Mouse (Mus musculus) embryo, embryonic 10 days (tissue): ENCODE measurements around the gene Impdh1.
"Not testable (repeated sequence)": the region's sequence is repeated elsewhere in the genome, so short reads cannot be mapped to it uniquely, and the experiment has no call there.

Experiments used
- DNase-seq: peaks from one replicate; pipeline ENCODE4 v3.0.0-alpha.2; 2015; ENCODE audit warnings: low spot score

Gene Impdh1

DNA sequence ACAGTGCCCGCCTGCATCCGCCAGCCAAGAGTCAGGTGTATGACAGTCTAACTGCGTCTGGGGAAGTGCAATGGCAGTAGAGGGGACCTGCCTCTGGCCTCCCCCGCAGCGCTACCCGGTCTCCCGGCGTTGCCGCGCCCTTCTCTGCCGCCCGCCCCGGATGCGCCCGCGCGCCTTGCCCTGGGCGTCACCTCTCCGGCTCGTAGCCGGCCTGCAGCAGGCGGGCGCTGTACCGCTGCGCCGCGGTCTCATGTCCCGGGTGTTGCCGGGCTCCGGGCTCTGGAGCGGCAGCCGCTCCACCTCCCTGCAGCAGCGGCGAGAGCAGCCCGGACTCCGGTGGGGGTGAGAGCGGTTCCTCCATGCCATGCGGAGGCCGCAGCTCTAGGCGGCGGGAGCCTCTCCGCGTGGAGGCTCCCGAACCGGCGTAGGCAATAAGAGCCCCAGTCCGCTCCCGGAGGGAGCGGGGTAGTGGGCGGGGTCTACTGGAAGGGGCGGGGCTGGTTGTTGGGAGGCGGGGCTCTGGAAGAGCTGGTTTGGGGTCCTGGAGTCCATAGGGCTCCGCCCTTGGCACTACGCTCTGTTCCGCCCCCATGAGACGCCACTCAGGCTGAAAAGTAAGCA lies at the start of gene Impdh1:
Impdh1 (minus strand) TSS at position 484 of the 621 bp plus-strand sequence.
- peak; percentile 74 for DNase-seq

DNA sequence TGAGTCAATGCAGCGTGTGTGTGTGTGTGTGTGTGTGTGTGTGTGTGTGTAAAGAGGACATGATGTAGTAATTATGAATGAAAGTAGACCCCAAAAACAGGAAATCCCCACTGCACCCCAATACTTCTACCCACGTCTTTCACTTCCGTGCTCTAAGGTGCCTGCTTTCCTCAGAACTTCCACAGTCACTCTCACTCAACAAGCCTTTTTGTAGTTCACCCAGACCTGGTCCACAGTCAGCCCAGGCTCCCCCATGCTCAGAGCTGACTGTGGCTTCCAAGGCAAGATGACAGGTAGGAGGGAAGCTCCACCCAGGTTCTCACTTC lies 48.3 kb upstream of the Impdh1 start:
- DNase-seq: no peak

DNA sequence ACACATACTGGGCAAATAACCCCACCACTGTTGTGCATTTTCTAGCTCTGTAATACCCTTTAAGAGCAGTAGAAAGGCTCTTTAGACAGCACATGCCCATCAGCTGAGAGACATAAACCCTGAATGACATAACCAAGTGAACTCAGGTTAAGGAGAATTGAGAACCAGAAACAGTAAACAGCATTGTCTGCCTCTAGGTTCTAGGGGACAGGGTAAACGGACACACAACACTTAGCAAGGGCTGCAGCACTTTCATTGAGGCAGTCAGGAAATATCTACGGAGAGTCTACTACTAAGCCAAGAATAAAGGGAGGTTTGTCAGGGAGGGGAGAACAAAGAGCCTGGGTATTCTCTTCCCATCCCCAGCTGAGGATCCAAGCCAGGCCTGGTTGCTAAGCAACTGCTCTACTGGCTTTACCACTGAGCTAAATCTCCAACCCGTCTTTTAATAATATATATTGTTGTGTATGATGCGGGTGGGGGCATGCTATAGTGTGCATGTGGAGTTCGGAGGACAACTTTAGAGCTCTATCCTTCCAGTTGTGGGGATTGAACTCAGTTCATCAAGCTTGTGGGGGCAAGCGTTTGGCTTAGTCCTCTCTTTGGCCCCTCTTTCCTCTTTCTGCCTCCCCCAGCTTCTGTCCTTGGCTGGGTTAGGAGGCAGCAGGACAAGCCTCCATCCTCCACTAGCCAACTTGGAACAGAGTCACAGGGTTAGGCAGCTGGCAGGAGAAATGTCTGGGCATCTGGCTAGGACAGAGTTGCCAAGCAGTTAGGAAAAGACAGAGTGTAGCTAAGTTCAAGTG lies 47.7 kb upstream of the Impdh1 start:
- DNase-seq: no peak

GRCm38 (mm10) chr6:29261831-29262230 lies 45.7 kb upstream of the Impdh1 start:
- DNase-seq: no peak

- no peak for DNase-seq
Measured at GRCm38 (mm10) chr6:29259418-29259817, 43.3 kb upstream of the Impdh1 start.

DNA sequence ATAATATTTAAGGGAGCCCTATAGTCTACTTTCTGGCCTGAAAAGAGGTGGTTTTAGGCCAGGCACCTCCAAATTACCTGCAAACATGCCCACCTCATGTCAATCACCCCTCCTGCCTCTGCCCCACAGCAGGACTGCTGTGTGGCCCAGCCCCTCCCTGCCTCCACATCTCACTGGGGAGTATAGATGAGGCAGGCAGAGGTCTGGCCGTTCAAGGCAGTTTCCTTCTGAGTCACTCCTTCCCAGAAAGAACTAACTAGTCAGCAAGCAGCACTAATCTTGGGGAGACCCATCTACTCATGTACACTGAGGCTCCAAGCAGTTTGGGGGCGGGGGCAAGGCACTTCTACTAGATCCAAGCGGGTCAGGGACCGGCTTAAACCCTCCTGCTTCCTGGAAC lies 30.9 kb upstream of the Impdh1 start:
- DNase-seq: no peak

GRCm38 (mm10) chr6:29246585-29246984 lies 30.4 kb upstream of the Impdh1 start:
- DNase-seq: no peak

DNA sequence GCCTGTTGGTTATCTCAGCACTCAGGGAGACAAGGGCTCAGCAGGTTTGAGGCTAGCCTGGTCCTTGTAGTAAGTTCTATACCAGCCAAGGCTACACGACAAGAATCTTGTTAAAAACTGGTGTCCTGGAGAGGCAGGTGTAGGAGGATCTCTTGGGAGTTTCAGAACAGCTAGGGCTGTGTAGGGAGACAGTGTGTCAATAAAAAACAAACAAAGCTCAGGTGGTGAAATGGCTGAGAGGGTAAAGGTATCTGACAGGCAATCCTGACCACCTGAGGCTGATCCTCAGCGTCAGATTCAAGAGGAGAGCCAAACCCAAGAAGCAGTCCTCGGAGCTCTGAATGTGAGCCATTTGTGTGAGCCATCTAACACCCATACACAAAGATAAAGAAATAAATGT lies 30.0 kb upstream of the Impdh1 start:
- DNase-seq: no peak

DNA sequence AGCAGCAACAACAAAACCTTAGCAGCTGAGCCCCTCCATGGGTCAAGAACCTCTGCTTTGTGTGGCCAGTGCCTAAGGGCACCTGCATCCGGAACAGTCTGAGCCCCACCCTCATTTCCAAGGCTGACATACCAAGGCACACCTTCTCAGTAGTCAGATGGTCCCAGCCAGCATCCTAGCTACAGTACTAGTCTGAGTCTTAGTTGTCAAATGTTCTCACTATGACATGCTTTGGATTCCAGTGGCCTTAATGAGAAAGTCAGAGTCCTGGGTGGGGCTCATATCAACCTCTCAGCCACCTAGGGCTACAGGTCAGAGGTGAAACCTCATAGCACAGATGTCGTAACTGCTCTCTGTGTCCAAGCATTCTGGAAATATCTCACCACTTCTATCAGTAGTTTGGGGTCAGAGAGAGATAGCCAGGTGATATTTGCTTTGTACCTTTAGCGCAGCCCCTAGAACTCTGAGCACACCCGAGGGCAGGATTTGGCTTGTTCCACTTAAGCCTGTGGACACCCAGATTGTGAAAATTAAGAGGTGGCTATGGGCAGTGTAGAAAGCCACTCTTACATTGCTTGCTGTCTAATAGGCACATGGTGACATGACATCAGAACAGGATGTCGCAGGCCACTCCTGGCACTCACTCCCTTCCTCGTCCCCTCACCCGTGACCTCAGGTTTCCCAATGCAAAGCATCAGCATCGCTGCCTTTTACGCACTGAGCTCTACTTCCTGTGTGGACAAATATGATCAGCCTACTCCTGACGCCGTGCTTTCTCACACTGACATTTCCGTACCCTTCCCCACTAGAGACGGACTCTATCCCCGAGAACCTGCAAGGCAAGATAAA lies 29.3 kb upstream of the Impdh1 start:
- DNase-seq: peak; percentile 13

DNA sequence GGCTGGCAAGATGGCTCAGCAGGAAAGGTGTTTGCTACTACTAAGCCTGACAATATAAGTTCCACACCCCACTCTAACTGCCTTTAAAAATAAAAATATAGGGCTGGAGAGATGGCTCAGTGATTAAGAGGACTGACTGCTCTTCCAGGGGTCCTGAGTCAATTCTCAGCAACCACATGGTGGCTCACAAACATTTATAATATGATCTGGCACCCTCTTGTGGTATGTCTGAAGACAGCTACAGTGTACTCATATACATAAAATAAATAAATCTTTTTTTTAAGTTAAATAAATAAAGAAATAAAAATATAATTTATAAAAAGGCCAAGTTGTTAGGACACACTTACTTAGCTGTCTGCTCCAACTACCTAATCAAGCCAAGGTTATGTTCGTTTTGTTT lies 26.1 kb upstream of the Impdh1 start:
- no peak for DNase-seq

GRCm38 (mm10) chr6:29241697-29242096 lies 25.5 kb upstream of the Impdh1 start:
- DNase-seq: no peak

DNA sequence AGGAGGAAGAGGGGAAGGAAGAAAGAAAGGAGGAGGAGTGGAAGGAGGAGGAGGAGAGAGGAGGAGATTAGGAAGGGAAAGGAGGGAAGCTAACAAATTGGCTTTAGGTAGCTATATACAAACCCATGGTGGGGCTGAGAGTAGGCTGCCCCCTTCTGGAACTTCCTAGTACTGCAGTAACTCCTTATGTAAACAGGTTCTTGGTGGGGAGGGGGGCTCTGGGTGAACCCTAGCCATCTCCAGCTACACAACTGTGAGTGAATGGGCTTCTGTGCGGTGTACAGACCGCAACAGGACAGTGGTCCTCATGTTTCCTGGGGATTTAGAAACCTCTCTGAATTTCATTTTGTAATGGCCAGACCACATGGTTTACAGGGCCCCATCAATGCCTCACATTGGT lies 24.6 kb upstream of the Impdh1 start:
- DNase-seq: peak; percentile 57

- peak; percentile 52 for DNase-seq
Measured at GRCm38 (mm10) chr6:29234272-29234671, 18.1 kb upstream of the Impdh1 start.

DNA sequence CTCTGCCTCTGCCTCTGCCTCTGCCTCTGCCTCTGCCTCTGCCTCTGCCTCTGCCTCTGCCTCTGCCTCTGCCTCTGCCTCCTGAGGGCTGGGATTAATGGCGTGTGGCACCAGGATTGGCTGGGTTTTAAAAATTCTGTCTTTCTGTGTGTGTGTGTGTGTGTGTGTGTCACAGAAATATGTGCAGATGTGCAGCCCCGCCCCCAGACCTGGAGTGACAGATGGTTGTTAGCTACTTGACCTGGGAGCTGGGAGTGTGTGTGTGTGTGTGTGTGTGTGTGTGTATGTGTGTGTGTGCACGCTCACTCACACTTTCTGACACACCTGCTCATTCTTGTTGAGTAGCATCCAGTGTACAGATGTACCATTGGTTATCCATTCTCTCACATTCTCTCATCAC lies 17.5 kb upstream of the Impdh1 start:
- no peak for DNase-seq

DNA sequence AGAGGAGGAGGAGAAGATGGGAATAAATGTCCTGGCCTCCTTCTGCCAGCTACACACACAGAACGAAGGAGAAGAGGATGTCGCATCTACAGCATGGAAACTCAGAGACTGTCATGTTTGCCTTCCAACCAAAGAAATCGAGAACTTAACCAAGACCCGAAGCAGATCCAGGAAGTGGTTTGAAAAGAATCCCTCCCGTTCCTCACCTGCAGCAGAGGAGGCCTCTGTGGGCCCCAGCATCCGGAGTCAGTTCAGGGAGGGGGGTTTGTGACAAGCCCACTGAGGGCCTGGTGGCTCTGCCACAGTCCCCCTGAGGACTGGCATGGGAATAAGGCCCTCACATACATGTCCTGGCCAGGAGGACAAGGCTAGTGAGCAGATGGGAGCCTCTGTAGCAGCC lies 16.2 kb upstream of the Impdh1 start:
- DNase-seq: no peak

- no peak for DNase-seq
Measured at GRCm38 (mm10) chr6:29231799-29232198, 15.6 kb upstream of the Impdh1 start.

DNA sequence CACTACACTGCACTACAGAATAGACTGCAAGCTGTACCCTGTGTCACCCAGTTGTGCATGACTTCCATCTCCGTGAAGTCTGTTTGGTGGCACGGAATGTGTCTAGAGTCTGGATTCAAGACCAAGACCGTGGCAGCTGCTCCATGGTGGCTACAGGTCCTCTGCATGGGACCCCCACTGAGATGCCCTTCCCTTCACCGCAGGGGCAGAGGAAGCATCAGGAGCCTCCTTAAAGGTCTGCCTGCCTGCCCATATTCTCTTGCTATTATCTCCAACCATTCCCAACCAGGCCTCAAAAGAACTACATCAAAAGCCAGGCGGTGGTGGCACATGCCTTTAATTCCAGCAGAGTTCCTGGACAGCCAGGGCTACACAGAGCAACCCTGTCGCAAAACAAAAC lies 14.2 kb upstream of the Impdh1 start:
- no peak for DNase-seq

DNA sequence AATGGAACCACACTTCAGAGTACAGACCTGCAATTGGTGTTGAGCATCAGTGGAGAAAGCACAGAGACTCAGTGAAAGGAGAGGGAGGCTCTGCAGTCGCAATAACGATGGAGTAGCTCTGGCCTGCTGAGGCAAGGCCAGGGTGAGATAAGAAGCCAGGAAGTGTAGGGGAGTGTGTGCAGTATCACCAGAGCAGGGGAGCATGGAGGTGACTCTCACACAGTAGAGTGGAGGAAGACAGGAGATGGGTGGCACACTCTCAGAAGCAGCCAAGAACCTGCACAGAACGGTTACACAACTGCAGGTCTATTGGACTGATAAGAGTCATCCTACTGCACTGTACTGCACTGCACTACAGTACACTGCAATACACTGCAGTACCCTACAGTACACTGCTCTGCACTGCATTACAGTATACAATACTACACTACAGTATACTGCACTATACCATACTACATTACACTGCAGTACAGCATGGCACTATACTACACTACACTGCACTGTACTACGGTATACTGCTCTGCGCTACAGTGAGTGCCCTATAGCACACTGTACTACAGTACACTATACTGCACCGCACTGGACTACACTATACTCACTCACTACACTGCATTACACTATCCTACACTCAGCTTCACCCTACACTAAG lies 13.2 kb upstream of the Impdh1 start:
- no peak for DNase-seq

DNA sequence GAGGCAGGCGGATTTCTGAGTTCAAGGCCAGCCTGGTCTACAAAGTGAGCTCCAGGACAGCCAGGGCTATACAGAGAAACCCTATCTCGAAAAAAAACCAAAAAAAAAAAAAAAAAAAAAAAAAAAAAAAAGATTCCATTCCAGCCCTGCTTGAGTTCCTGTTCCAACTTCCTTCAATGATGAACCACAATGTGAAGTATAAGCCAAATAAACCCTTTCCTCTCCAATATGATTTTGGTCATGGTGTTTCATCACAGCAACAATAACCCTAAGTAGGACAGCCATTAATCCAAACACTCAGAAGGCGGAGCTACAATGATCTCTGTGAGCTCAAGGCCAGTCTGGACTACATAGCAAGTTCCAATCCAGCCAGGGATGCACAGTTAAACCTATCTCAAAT lies 1.6 kb upstream of the Impdh1 start:
- not testable (repeated sequence) for DNase-seq

- no peak for DNase-seq
Measured at GRCm38 (mm10) chr6:29215181-29215580, 983 bp downstream of the Impdh1 start.

DNA sequence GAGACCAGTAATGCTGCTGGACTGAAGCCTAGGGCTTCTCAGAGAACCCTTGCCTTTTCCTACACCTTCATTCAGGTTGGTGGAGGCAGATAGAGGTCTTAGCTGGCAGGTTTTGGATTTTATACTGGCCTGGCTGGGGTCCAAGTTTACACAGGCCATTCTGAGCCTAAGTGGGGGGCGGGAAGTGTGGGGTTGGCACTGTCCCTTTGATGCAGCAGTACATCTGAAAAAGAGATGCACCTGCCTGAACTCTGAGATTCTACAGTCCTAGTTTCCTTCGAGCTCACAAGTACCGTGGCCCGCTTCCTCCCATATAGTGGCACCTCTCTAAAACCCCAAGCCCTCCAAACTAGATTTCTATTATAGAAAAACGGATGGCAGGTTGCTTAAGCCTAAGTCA lies 1.4 kb downstream of the Impdh1 start:
- DNase-seq: no peak

- DNase-seq: peak; percentile 58
Measured at GRCm38 (mm10) chr6:29214245-29214644, 1.9 kb downstream of the Impdh1 start.
